Mouse (Mus musculus): ENCODE measurements around the gene Iqcn. TPM values are rescaled to one million over a fixed set of nuclear protein-coding genes. Genes with fewer than 3 reads are reported as not detected.

Iqcn gene
- total and polyA plus RNA-seq, 3 experiments: not detected

GRCm38 (mm10) chr8:70737705-70738104, 34.4 kb downstream of the Iqcn start:
- TF ChIP-seq ELF1 (IDR thresholded peaks at IDR 0.05; ENCODE audit: low read depth, low read length) (no peak), KAT2A (conservative IDR thresholded peaks at IDR 0.05; ENCODE audit: low read depth, low read length) (no peak), GABPA (IDR thresholded peaks at IDR 0.05; ENCODE audit: low read depth, low read length) (no peak), MAZ (IDR thresholded peaks at IDR 0.05; ENCODE audit: low read depth, low read length) (no peak), UBTF (IDR thresholded peaks at IDR 0.05; ENCODE audit: borderline replicate concordance, insufficient read depth, low read depth, low read length) (no peak), GATA1 (IDR thresholded peaks at IDR 0.05; ENCODE audit: low read depth, low read length) (no peak), ZMIZ1 (IDR thresholded peaks at IDR 0.05; ENCODE audit: low read depth, low read length) (no peak)
- Histone ChIP-seq H3K79me2 (ENCODE audit: control insufficient read depth, insufficient read depth, low read length, poor library complexity) (no peaks in the 10 kb centered on the region), H3K4me3 (ENCODE audit: control insufficient read depth in 1 of 2, insufficient read depth in 1 of 2, low read depth in 2 of 2, low read length in 2 of 2) (no peak overlapping the region), H3K36me3 (ENCODE audit: control insufficient read depth in 1 of 2, insufficient read depth in 2 of 2, low read length in 2 of 2) (no peaks in the 10 kb centered on the region), H3K4me1 (ENCODE audit: control insufficient read depth in 1 of 2, insufficient read depth in 2 of 2, low read length in 2 of 2) (no peaks in the 10 kb centered on the region), H3K9ac (ENCODE audit: control insufficient read depth, low read depth, low read length, poor library complexity, severe bottlenecking) (no peak overlapping the region), H3K27ac (ENCODE audit: control insufficient read depth, low read depth, low read length) (no peak overlapping the region), H3K27me3 (ENCODE audit: control insufficient read depth in 1 of 2, insufficient read depth in 2 of 2, low read length in 2 of 2) (peaks cover 0 to 3% of the 10 kb centered on the region in 2 experiments; a peak in 3 of 4 replicates), H3K9me3 (replicated peaks; ENCODE audit: insufficient read depth, low read length) (no peaks in the 10 kb centered on the region)
- DNase-seq (ENCODE audit: low read depth, low spot score): no peak

GRCm38 (mm10) chr8:70738211-70738610, 35.0 kb downstream of the Iqcn start:
- no peaks in the 10 kb centered on the region for H3K36me3 ChIP-seq (ENCODE audit: control insufficient read depth in 1 of 2, insufficient read depth in 2 of 2, low read length in 2 of 2)
- H3K9me3 ChIP-seq (replicated peaks; ENCODE audit: insufficient read depth, low read length): no peaks in the 10 kb centered on the region
- H3K27me3 ChIP-seq (ENCODE audit: control insufficient read depth in 1 of 2, insufficient read depth in 2 of 2, low read length in 2 of 2): peaks cover 0 to 3% of the 10 kb centered on the region in 2 experiments; a peak in 3 of 4 replicates
- H3K79me2 ChIP-seq (ENCODE audit: control insufficient read depth, insufficient read depth, low read length, poor library complexity): no peaks in the 10 kb centered on the region
- H3K27ac ChIP-seq (ENCODE audit: control insufficient read depth, low read depth, low read length): no peak overlapping the region
- H3K4me1 ChIP-seq (ENCODE audit: control insufficient read depth in 1 of 2, insufficient read depth in 2 of 2, low read length in 2 of 2): no peaks in the 10 kb centered on the region
- no peak for DNase-seq (ENCODE audit: low read depth, low spot score)
- H3K4me3 ChIP-seq (ENCODE audit: control insufficient read depth in 1 of 2, insufficient read depth in 1 of 2, low read depth in 2 of 2, low read length in 2 of 2): no peak overlapping the region
- no peak overlapping the region for H3K9ac ChIP-seq (ENCODE audit: control insufficient read depth, low read depth, low read length, poor library complexity, severe bottlenecking)
- TF ChIP-seq RCOR1 (IDR thresholded peaks at IDR 0.05; ENCODE audit: low read depth, low read length) (no peak), HCFC1 (IDR thresholded peaks at IDR 0.05; ENCODE audit: low read depth, low read length) (no peak), NRF1 (IDR thresholded peaks at IDR 0.05; ENCODE audit: insufficient read depth, low read depth, low read length, poor library complexity, severe bottlenecking) (no peak), ZC3H11A (IDR thresholded peaks at IDR 0.05; ENCODE audit: low read depth, low read length) (no peak), CHD2 (IDR thresholded peaks at IDR 0.05; ENCODE audit: low read length) (no peak), RAD21 (IDR thresholded peaks at IDR 0.05; ENCODE audit: low read depth, low read length) (no peak), ETS1 (IDR thresholded peaks at IDR 0.05; ENCODE audit: low read depth, low read length) (no peak), TBP (IDR thresholded peaks at IDR 0.05; ENCODE audit: low read depth, low read length) (no peak), MYC (IDR thresholded peaks at IDR 0.05; ENCODE audit: low read depth, low read length) (no peak), USF1 (IDR thresholded peaks at IDR 0.05; ENCODE audit: low read depth, low read length) (no peak), MAFK (IDR thresholded peaks at IDR 0.05; ENCODE audit: borderline replicate concordance, low read depth, low read length) (no peak), NELFE (IDR thresholded peaks at IDR 0.05; ENCODE audit: low read depth, low read length) (no peak), MYB (IDR thresholded peaks at IDR 0.05; ENCODE audit: low read depth, low read length) (no peak), SMC3 (IDR thresholded peaks at IDR 0.05; ENCODE audit: low read depth, low read length) (no peak), POLR2AphosphoS5 (IDR thresholded peaks at IDR 0.05; ENCODE audit: borderline replicate concordance, low read depth, low read length) (no peak), TCF12 (IDR thresholded peaks at IDR 0.05; ENCODE audit: low read depth, low read length) (no peak), EP300 (IDR thresholded peaks at IDR 0.05; ENCODE audit: low read depth in 1 of 2, low read length in 2 of 2) (no peak)
